Mouse (Mus musculus) WW6 (cell line): ENCODE measurements around the gene Adgrl3.

ENCODE experiments used
- DNase-seq: peaks from one replicate; pipeline ENCODE4 v3.0.0-alpha.2; 2013; ENCODE audit warnings: low read depth, low spot score

Adgrl3 gene

GRCm38 (mm10) chr5:81832679-81833078 lies 812.7 kb downstream of the Adgrl3 start:
- no peak for DNase-seq

DNA sequence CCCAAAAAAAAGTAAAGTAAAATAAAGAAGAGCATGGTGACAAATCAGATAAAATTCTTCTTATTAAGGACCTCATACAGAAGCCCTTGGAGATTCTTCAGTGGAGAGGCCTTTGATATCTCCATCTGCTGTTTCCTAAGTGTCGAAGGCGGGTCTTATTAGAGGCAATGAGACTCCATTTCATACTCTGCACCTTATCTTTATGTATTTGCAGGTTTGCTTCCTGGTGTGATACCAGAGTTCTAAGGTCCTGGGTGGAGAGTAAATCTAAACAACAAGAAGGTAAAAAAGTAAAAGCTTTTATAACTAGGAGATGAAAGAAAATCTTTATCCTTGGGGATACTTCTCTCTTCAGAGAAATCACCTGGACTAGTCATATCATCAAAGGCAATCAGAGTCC lies 817.9 kb downstream of the Adgrl3 start:
- no peak for DNase-seq

DNA sequence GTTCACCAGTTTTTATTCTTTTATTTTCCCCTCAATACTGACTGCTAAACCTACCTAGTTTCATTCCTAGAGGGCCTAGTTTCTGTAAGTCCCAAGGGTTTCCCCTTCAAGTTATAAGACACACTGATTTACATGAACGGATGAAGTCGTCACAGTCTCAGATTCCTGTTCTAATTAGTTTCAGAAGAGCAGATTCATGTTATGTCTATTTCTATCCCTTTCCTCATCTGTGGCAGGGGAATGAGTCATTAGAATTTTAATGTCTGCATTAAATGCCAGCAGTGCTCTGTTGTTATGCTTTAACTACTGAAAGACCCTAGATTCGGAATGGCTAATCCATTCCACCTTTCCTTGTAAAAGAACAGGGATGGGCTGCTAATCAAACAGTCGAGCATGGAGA lies 823.9 kb downstream of the Adgrl3 start:
- DNase-seq: no peak

DNA sequence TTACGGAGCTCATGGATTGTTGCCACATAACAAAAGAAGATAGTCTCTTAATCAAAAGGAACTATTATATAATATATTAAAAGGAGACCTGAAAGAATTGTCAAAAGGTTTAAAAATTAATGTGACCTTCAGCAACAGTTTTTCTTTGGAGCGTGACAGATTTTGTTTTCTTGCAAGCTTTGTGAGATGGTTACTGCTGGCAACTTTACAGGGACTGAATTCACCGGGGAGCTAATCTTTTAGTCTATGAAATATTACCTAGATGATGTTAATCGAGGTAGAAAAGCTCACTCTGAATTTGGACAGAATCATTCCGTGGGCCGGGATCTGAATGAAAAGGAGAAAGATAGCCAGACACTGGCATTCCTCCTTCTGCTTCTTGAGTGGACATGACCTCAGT lies 850.4 kb downstream of the Adgrl3 start:
- no peak for DNase-seq
